Mouse (Mus musculus) kidney, postnatal 25 days (tissue): ENCODE results near the gene Rcsd1.

Source experiments
- DNase-seq, 2 experiments: peaks; one replicate each; pipeline ENCODE4 v3.0.0; 2021; ENCODE audit warnings: mixed read lengths in 2 of 2

Gene Rcsd1

GRCm38 (mm10) chr1:165658602-165659001 lies 51.0 kb downstream of the Rcsd1 start:
- peak; percentile 86 to 91 for DNase-seq

- DNase-seq: peak; percentile 49 to 55
Observed at GRCm38 (mm10) chr1:165655482-165655881, 54.1 kb downstream of the Rcsd1 start.

DNA sequence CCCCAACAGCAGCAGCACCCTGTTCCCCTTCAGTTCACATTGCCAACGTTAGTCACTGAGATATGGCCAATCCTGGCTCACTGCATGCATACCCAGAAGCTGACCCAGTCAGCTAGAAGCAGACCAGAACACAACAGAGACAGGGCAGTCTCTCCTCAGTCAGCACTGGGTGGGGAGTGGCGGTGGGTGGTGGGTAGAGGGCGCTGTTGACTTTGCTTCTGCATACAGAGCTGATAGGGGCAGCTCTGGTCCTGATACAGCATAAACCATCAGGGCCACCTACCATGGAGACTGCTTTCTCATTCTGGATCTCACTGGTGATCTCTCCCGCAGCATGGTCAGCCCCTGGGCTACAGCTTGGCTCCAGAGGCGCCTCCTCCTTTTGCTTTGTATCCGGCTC lies 54.5 kb downstream of the Rcsd1 start:
- peak; percentile 64 for DNase-seq

DNA sequence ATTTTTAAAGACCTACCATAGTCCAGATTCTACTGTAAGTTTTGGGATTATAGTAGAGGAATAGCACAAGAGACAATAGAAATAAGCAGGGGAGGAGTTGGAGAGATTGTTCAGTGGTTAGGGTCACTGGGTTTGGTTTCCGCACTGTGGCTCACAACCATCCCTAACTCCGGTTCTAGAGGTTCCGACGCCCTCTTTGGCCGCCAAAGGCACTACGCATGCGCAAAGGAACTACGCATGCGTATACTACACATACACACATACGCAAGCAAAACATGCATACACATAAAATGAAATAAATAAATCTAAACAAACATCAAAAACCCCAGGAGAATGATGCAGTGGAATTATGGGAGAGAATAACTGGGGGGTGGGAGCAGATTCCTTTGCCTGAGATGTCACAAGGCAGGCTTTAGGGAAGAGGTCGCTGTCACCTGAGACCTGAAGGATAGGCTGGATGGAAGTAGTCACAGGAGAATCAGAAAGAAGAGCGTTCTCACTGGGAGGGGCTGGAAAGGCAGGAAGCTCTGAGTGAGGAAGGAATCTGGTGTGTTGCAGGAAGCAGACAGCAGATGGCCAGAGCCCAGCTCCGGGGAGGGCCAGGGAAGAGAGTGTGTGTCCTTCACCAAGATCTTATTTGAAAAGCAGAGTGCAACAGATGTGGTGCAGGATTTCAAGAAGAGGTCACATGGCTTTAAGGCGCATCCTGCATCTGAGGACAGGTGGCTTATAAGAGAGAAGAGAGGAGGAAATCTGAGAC lies 56.3 kb downstream of the Rcsd1 start:
- peak; percentile 46 to 65 for DNase-seq

GRCm38 (mm10) chr1:165652507-165652906 lies 57.0 kb downstream of the Rcsd1 start:
- DNase-seq: peak in 1 of 2 experiments; percentile 53

- no peak for DNase-seq
Observed at GRCm38 (mm10) chr1:165651158-165651557, 58.4 kb downstream of the Rcsd1 start.

- DNase-seq: no peak
Observed at GRCm38 (mm10) chr1:165645102-165645501, 64.5 kb downstream of the Rcsd1 start.

GRCm38 (mm10) chr1:165643735-165644134 lies 65.8 kb downstream of the Rcsd1 start:
- no peak for DNase-seq

DNA sequence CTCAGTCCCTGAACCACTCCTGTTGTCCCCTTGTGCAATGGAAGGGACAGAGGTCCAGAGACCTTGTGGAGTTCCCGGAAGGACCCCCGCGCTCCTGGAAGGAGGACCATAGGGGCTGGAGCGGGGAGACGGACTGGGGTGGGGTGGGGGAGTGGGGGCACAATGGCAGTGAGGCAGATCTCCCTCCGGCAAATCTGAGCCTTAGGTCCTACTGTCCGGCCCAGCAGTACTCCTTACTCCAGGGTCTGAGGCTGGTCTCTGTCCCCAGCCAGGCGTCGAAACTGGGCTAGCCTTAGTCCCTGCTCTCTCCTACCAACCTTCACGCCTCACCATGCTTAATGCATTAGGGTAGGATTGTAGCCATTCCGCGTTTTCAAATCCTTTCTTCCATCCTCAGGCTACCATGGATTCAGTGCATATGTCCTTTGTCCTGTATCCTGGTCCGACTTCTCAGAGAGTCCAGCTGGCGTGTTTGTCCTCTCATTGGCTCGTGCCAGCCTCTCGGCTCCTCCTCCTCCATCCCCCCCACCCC lies 66.7 kb downstream of the Rcsd1 start:
- DNase-seq: peak; percentile 68 to 80

DNA sequence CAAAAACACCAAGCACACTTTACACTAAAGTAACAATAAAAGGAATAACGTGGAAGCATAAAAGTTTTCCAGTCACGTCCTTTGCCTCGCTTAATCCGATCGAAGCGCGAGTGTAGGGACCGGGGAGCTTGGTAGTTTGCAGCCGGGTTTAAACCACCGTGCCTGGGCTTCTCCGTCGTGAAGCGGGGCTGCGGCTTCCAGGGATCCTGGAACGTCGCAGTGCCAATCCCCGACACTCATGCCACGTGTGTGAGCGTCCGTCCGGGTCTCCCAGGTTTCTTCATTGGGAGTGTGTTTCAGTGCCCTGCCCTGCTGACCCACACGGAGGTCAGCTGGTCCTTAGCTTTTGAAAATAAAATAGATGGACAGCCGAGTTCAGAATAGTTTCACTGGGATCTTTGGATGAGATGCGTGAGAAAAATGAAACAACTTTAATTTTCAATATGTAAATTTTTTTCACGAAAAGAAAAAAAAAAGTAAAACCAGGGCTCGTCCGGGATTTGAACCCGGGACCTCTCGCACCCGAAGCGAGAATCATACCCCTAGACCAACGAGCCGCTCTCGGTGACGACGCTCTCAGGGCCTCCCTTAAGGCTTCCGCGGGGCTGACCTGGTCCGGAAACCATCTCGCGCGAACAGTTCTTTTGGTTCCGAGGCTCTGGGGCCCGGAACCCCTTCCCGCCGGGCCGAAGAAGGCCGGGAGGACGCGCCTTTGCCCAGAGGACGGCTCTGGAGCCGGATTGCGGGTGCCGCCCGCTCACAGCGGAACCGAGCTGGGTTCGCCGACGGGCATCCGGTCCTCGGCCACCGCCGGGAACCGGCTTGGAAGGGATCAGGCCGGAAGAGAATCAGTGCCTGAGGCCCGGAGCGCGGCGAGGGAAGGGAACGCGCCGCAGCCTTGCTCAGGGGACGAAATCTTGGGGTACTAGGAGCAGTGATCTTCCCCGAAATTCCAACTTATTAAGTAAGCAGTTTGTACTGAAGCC lies 67.5 kb downstream of the Rcsd1 start:
- peak; percentile 92 for DNase-seq

DNA sequence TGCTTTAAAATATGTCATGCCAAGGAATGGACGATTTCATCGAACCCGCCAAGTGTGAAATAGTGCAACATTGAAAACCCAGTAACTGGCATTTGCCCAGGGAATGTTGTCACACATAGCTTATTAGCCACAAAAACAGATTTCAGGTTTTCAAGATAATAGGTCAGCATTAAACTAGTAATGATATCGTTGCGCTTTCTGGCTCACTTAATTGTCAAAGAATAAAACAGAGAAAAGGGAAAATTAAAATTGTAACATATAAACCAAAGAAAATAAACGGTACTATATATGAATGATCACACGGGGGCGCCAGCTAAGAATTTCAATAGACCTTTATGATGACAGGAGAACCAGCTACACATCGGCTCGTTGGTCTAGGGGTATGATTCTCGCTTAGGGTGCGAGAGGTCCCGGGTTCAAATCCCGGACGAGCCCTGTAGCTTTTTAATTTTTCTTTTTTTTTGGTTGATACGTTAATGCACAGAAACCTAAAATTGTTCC lies 68.2 kb downstream of the Rcsd1 start:
- peak; percentile 69 to 85 for DNase-seq

DNA sequence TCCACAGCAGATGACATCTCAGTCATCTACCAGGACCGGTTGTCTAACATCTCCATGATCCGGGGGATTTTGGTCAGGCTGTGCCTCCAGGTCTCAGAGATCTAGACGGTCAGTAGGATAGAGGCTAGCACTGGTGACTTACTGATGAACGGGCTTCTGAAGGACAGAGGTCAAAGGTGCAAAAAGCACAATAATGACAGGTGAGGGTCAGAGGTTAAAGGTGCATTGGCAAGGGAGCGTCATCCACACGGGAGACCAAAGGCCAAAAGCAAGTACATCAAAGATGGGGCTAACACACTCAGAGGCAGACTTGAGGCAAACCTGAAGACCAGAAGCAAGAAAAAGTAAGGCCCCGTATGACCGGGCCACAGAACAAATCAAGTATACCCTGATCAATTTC lies 73.3 kb downstream of the Rcsd1 start:
- no peak for DNase-seq

DNA sequence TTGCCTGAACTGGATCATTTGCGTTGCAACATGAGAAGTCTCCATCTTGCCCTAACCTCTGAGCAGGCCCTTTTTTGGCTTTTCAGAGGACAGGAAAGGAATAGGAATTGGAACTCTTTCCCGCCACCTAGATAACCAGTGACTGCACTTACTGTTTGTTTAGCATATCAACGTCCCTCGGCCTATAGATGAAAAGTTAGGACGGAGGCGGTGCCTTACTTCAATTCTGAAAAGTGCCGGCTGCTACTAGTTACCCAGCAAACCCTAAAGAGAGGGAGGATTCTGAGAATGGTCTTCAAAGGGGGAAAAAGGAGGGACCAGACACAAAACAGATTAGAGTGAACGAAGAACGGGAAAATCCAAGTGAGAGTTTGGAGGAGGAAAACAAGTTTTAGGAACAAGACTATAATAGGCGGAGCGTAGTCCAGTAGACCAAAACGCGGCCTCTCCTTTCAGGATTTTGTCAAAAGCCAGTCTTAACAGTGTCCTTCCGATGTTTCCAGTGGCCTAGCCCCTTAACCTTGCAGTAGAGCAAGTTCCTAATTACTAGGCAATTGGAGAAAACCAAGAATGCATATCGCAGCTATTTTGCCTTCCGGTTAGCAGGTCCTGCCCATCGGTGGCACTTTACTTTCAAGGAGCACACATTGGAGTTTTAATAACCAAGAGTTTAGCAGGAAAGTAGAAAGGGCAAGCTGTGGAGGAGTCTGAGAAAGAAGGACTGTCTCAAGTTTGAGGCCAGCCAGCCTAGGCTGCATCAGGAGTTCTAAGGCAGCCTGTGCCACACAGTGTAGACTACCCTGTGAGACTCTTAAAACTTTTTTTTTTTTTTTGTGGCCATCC lies 74.3 kb downstream of the Rcsd1 start:
- DNase-seq: no peak

- peak; percentile 99 to 100 for DNase-seq
Observed at GRCm38 (mm10) chr1:165634151-165634884, 75.2 kb downstream of the Rcsd1 start, which contains the start of gene Mpzl1. Mpzl1 (minus strand) TSS chr1:165634538.

DNA sequence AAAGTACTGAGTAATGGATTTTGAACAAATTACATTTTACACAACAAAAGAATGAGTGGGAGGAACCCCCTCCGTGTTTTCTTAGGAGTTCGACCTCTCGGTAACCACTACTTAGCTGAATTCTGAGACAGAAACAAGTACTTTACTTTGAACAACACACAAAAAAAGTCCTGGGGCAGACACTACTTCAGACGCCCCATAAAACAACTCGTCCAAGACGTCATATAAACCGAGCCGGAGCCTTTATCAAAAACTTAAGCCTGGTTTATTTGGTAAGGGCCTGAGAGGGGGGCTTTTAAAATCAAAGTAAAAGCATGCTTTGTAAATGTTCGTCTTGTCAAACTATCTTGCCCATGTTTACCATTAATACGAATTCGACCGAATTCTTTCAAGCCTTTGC lies 76.2 kb downstream of the Rcsd1 start:
- no peak for DNase-seq

DNA sequence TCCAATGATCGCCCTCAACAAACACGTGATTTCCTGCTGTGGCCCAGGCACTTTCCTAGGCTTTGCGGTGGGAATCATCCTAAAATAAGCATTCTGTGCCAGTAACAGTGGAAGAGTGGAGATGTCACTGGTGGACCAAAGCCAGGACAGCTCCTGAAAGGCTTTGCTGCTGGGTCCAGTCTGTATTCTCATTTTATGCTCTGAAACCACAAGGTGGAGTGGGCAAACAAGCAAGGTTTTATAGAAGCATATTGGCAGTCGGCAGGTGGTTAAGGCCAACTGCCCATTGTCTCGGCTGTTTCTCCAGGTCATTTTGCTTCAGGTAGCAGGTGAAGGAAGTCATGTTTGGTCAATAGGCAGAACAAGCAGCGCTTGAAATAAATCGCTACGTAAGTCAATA lies 78.4 kb downstream of the Rcsd1 start:
- DNase-seq: no peak

GRCm38 (mm10) chr1:165629975-165630374 lies 79.6 kb downstream of the Rcsd1 start:
- no peak for DNase-seq

DNA sequence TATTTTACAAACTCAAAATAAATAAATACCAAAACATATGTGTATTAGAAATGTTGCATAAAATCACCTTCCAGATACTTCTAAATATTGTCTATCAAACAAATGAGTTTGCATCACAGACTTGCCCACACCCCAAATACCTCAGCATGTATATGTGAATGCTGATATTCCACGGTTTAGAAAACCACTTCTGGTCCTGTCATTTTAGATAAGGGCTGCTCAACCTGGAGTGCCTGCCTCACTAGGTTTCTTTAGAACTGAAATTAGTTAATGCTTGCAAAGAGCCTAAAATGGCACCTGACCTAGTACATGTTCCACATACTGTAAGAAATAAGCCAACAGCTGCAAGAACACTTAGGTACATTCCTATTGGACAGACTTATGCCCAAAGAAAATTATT lies 81.0 kb downstream of the Rcsd1 start:
- DNase-seq: no peak

DNA sequence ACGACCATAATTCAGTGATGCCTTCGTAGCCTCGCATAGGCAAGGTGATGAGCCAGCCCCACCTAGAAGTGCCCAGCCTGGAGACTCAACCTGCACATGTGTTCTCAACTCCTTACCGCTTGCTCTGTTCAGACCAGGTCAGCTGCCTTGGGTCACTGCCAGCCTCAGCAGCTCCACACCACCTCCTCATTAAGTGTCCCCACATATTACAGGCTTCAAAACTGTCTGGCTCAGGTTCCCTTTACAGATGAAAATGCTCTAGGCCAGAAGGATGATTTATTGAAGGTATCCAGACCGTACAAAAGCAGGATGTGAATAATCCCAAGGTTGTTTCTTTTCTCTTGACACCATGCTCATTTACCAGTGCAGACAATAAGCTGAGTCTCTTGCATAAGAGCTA lies 83.7 kb downstream of the Rcsd1 start:
- peak; percentile 61 to 77 for DNase-seq

GRCm38 (mm10) chr1:165625058-165625457 lies 84.5 kb downstream of the Rcsd1 start:
- DNase-seq: no peak

GRCm38 (mm10) chr1:165618201-165618624 lies 91.3 kb downstream of the Rcsd1 start:
- DNase-seq: peak; percentile 49 to 70
